Mouse (Mus musculus) 416B (cell line): Measurements from ENCODE around the gene Cdca8.

Source experiments
- DNase-seq: peaks from one replicate; pipeline ENCODE4 v3.0.0; 2011; ENCODE audit warnings: low read depth

Cdca8 gene

GRCm38 (mm10) chr4:124880599-124880998, 58.5 kb downstream of the Cdca8 start, which contains the start of gene Epha10:
Epha10 (plus strand) TSS chr4:124880899.
- no peak for DNase-seq

DNA sequence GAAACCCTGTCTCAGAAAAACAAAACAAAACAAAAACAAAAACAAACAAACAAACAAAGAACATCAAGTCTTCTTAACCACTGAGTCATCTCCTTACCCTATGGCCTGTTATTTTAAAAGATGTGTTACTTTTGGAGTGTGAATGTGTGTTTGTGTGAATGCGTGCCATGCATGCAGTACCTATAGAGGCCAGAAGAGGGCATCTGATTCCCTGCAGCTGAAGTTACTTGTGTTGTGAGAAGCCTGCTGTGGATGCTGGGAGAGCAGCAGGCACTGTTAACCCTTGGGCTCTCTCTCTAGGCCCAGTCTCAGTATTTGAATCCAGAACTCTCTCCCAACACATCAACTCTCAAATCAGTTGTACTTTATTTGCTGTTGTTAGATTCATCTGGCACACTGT, 66.4 kb downstream of the Cdca8 start:
- no peak for DNase-seq
